Mouse (Mus musculus): ENCODE results near the gene Ola1.

Ola1 gene

GRCm38 (mm10) chr2:73060259-73060585 lies 158.5 kb downstream of the Ola1 start:
- DNase-seq, result no peak

GRCm38 (mm10) chr2:73059550-73060258 lies 159.0 kb downstream of the Ola1 start:
- peak; percentile 35 to 61 for DNase-seq

GRCm38 (mm10) chr2:73058344-73058743 lies 160.4 kb downstream of the Ola1 start:
- DNase-seq, result no peak

- DNase-seq, result no peak
Observed at GRCm38 (mm10) chr2:73057589-73057988, 161.1 kb downstream of the Ola1 start.

GRCm38 (mm10) chr2:73056090-73056956 lies 162.4 kb downstream of the Ola1 start:
- no peak for DNase-seq

GRCm38 (mm10) chr2:73053791-73054490 lies 164.8 kb downstream of the Ola1 start:
- no peak for DNase-seq

GRCm38 (mm10) chr2:73050401-73050800 lies 168.3 kb downstream of the Ola1 start:
- no peak for DNase-seq

- DNase-seq, result no peak
Observed at GRCm38 (mm10) chr2:73049977-73050376, 168.7 kb downstream of the Ola1 start.

- DNase-seq, result no peak
Observed at GRCm38 (mm10) chr2:73049001-73049684, 169.6 kb downstream of the Ola1 start.

GRCm38 (mm10) chr2:73047061-73047741 lies 171.5 kb downstream of the Ola1 start:
- peak in 1 of 2 experiments; percentile 26 for DNase-seq

GRCm38 (mm10) chr2:73046576-73046975 lies 172.1 kb downstream of the Ola1 start:
- DNase-seq, result no peak

GRCm38 (mm10) chr2:73045505-73045904 lies 173.2 kb downstream of the Ola1 start:
- DNase-seq, result no peak
